In genomic region chr9:57639661-57640328, GRCm38 (mm10) we compare ENCODE assay signal across 8 mouse cellular contexts. TPM values are rescaled to one million over a fixed set of nuclear protein-coding genes. Genes with fewer than 3 reads are reported as not detected.
DNase-seq lines count a peak whose midpoint lies in the region; ATAC-seq lines count a peak whose summit lies in the region.

No protein-coding gene starts in this region.

- peak overlapping the region; percentile 9 for H3K4me3 ChIP-seq in kidney, embryonic 15.5 days (replicated peaks)
- peak overlapping the region; percentile 13; the same call in 1 of the 2 replicates for H3K4me3 ChIP-seq in brown adipose tissue, adult 24 weeks (ENCODE audit: insufficient read depth, low read depth, low read length)
- H3K4me3 ChIP-seq in hindbrain, embryonic 15.5 days = no peak overlapping the region
- H3K4me3 ChIP-seq in midbrain, embryonic 15.5 days = no peak overlapping the region

- no peaks in the 10 kb centered on the region for H3K27me3 ChIP-seq in kidney, embryonic 15.5 days
- H3K27me3 ChIP-seq in hindbrain, embryonic 15.5 days = no peaks in the 10 kb centered on the region
- no peaks in the 10 kb centered on the region for H3K27me3 ChIP-seq in midbrain, embryonic 15.5 days (replicated peaks)

- ATAC-seq in kidney, embryonic 15.5 days (replicated peaks; ENCODE audit: low FRiP score) = no peak
- no peak for ATAC-seq in hindbrain, embryonic 15.5 days (ENCODE audit: low FRiP score, low read depth)
- ATAC-seq in midbrain, embryonic 15.5 days (replicated peaks) = no peak

- no peak for DNase-seq in kidney, adult 8-10 months
- no peak for DNase-seq in right cerebral cortex, adult 18-20 months
- no peak for DNase-seq in urinary bladder, postnatal 36 days (ENCODE audit: low spot score in 2 of 2)
- DNase-seq in adrenal gland, adult 18-20 months (ENCODE audit: low spot score in 2 of 2) = no peak

- H3K4me1 ChIP-seq in kidney, embryonic 15.5 days = peaks cover 83% of the 10 kb centered on the region
- H3K4me1 ChIP-seq in brown adipose tissue, adult 24 weeks (ENCODE audit: control insufficient read depth, insufficient read depth, insufficient read length, low read length) = peaks cover 54% of the 10 kb centered on the region
- H3K4me1 ChIP-seq in hindbrain, embryonic 15.5 days (replicated peaks) = peaks cover 77% of the 10 kb centered on the region
- peaks cover 73% of the 10 kb centered on the region for H3K4me1 ChIP-seq in midbrain, embryonic 15.5 days

- H3K4me2 ChIP-seq in kidney, embryonic 15.5 days = peak overlapping the region; percentile 44
- peak overlapping the region; percentile 36 for H3K4me2 ChIP-seq in hindbrain, embryonic 15.5 days
- H3K4me2 ChIP-seq in midbrain, embryonic 15.5 days = peak overlapping the region; percentile 26

- WGBS in kidney, embryonic 15.5 days = 71% methylated on average over 5 of the region's 5 CpGs
- WGBS in hindbrain, embryonic 15.5 days = 69% methylated on average over 5 of the region's 5 CpGs
- WGBS in midbrain, embryonic 15.5 days = 60% methylated on average over 5 of the region's 5 CpGs

- H3K36me3 ChIP-seq in kidney, embryonic 15.5 days = peaks cover 9% of the 10 kb centered on the region
- no peaks in the 10 kb centered on the region for H3K36me3 ChIP-seq in hindbrain, embryonic 15.5 days
- H3K36me3 ChIP-seq in midbrain, embryonic 15.5 days (replicated peaks) = no peaks in the 10 kb centered on the region

- H3K9me3 ChIP-seq in kidney, embryonic 15.5 days (replicated peaks) = no peaks in the 10 kb centered on the region
- no peaks in the 10 kb centered on the region for H3K9me3 ChIP-seq in hindbrain, embryonic 15.5 days
- H3K9me3 ChIP-seq in midbrain, embryonic 15.5 days = no peaks in the 10 kb centered on the region

- H3K9ac ChIP-seq in kidney, embryonic 15.5 days = peak overlapping the region; percentile 8; the same call in 1 of the 2 replicates
- H3K9ac ChIP-seq in hindbrain, embryonic 15.5 days = 0 out of 2 replicates have a peak overlapping the region, but pooled peaks have one; percentile 20
- H3K9ac ChIP-seq in midbrain, embryonic 15.5 days = no peak overlapping the region

- H3K27ac ChIP-seq in kidney, embryonic 15.5 days = peak overlapping the region; percentile 90
- peak overlapping the region; percentile 38 for H3K27ac ChIP-seq in brown adipose tissue, adult 24 weeks (replicated peaks; ENCODE audit: low read depth, low read length)
- peak overlapping the region; percentile 47; the same call in 1 of the 2 replicates for H3K27ac ChIP-seq in hindbrain, embryonic 15.5 days (replicated peaks)
- 0 out of 2 replicates have a peak overlapping the region, but pooled peaks have one; percentile 6 for H3K27ac ChIP-seq in midbrain, embryonic 15.5 days

RNA-seq across cellular contexts. Expression of gene Csk, which starts 13.6 kb away (rescaled TPM):
- polyA plus RNA-seq in kidney, embryonic 15.5 days (2015; fragmentation: Nextera tagmentation; extraction: Ambion mirVana) = 27.2 and 27.9 TPM in 2 replicates
- polyA plus RNA-seq in brown adipose tissue, adult 24 weeks (2012; ENCODE audit: insufficient read depth, insufficient read length, missing spikeins) = 16.3 and 16.8 TPM in 2 replicates
- polyA plus RNA-seq in hindbrain, embryonic 15.5 days (2015; fragmentation: Nextera tagmentation; extraction: Ambion mirVana) = 36.6 and 44.5 TPM in 2 replicates
- polyA plus RNA-seq in midbrain, embryonic 15.5 days (2015; fragmentation: Nextera tagmentation; extraction: Ambion mirVana) = 36.8 and 39.9 TPM in 2 replicates
- 10 to 100 TPM; 62.2 to 89.1 TPM for total RNA-seq in adrenal gland, adult 18-20 months (2021)

RNA-seq across cellular contexts. Expression of gene Lman1l, which starts 19.2 kb away (rescaled TPM):
- polyA plus RNA-seq in kidney, embryonic 15.5 days (2015; fragmentation: Nextera tagmentation; extraction: Ambion mirVana) = not detected in 2 replicates
- not detected in 2 replicates for polyA plus RNA-seq in brown adipose tissue, adult 24 weeks (2012; ENCODE audit: insufficient read depth, insufficient read length, missing spikeins)
- not detected in 2 replicates for polyA plus RNA-seq in hindbrain, embryonic 15.5 days (2015; fragmentation: Nextera tagmentation; extraction: Ambion mirVana)
- not detected in 2 replicates for polyA plus RNA-seq in midbrain, embryonic 15.5 days (2015; fragmentation: Nextera tagmentation; extraction: Ambion mirVana)
- not detected for total RNA-seq in adrenal gland, adult 18-20 months (2021)

RNA-seq across cellular contexts. Expression of gene Cplx3, which starts 33.7 kb away (rescaled TPM):
- polyA plus RNA-seq in kidney, embryonic 15.5 days (2015; fragmentation: Nextera tagmentation; extraction: Ambion mirVana) = not detected in 2 replicates
- polyA plus RNA-seq in brown adipose tissue, adult 24 weeks (2012; ENCODE audit: insufficient read depth, insufficient read length, missing spikeins) = not detected in 2 replicates
- polyA plus RNA-seq in hindbrain, embryonic 15.5 days (2015; fragmentation: Nextera tagmentation; extraction: Ambion mirVana) = 0.19 and 1.3 TPM in 2 replicates
- 0.63 and 1.5 TPM in 2 replicates for polyA plus RNA-seq in midbrain, embryonic 15.5 days (2015; fragmentation: Nextera tagmentation; extraction: Ambion mirVana)
- not detected for total RNA-seq in adrenal gland, adult 18-20 months (2021)

RNA-seq across cellular contexts. Expression of gene Cyp1a2, which starts 43.7 kb away (rescaled TPM):
- not detected in 2 replicates for polyA plus RNA-seq in kidney, embryonic 15.5 days (2015; fragmentation: Nextera tagmentation; extraction: Ambion mirVana)
- not detected in 2 replicates for polyA plus RNA-seq in brown adipose tissue, adult 24 weeks (2012; ENCODE audit: insufficient read depth, insufficient read length, missing spikeins)
- not detected in 2 replicates for polyA plus RNA-seq in hindbrain, embryonic 15.5 days (2015; fragmentation: Nextera tagmentation; extraction: Ambion mirVana)
- polyA plus RNA-seq in midbrain, embryonic 15.5 days (2015; fragmentation: Nextera tagmentation; extraction: Ambion mirVana) = not detected in 2 replicates
- total RNA-seq in adrenal gland, adult 18-20 months (2021) = under 1 TPM in 1 of 2 experiments, not detected in 1; 0.20 TPM

RNA-seq across cellular contexts. Expression of gene Cyp1a1, which starts 47.9 kb away (rescaled TPM):
- 0.08 and 0.22 TPM in 2 replicates for polyA plus RNA-seq in kidney, embryonic 15.5 days (2015; fragmentation: Nextera tagmentation; extraction: Ambion mirVana)
- 2.6 and 4.5 TPM in 2 replicates for polyA plus RNA-seq in brown adipose tissue, adult 24 weeks (2012; ENCODE audit: insufficient read depth, insufficient read length, missing spikeins)
- polyA plus RNA-seq in hindbrain, embryonic 15.5 days (2015; fragmentation: Nextera tagmentation; extraction: Ambion mirVana) = 0.05 and 0.19 TPM in 2 replicates
- 0.17 TPM in 1 of 2 replicates, not detected in the other for polyA plus RNA-seq in midbrain, embryonic 15.5 days (2015; fragmentation: Nextera tagmentation; extraction: Ambion mirVana)
- total RNA-seq in adrenal gland, adult 18-20 months (2021) = 1 to 10 TPM in 1 of 2 experiments, under 1 TPM in 1; 0.17 to 1.0 TPM

Comparison
In these comparisons a context has a peak if more than half of its experiments do, and no peak if none do; other contexts are left out.
1. H3K27ac ChIP-seq: peak in every context shown above with its lines; median percentile 90 in kidney, embryonic 15.5 days; 47 in hindbrain, embryonic 15.5 days; 38 in brown adipose tissue, adult 24 weeks; 6 in midbrain, embryonic 15.5 days.
2. H3K4me3 ChIP-seq: peak in kidney, embryonic 15.5 days (single experiment) and brown adipose tissue, adult 24 weeks (single experiment); none in hindbrain, embryonic 15.5 days (single experiment) and midbrain, embryonic 15.5 days (single experiment).
3. Peak in every context shown above with its lines, with median percentiles within 50 percentile points of each other: H3K4me2 ChIP-seq.